Mouse (Mus musculus): Measurements from ENCODE around the gene Zscan4-ps2. TPM values are rescaled to one million over a fixed set of nuclear protein-coding genes. Genes with fewer than 3 reads are reported as not detected.
"Not testable (repeated sequence)": the region's sequence is repeated elsewhere in the genome, so short reads cannot be mapped to it uniquely, and the experiment has no call there.

The Zscan4-ps2 gene
- total RNA-seq (2014; fragmentation: Nextera tagmentation) (not detected in 2 replicates), total RNA-seq (2017) (not detected in 2 replicates)

DNA sequence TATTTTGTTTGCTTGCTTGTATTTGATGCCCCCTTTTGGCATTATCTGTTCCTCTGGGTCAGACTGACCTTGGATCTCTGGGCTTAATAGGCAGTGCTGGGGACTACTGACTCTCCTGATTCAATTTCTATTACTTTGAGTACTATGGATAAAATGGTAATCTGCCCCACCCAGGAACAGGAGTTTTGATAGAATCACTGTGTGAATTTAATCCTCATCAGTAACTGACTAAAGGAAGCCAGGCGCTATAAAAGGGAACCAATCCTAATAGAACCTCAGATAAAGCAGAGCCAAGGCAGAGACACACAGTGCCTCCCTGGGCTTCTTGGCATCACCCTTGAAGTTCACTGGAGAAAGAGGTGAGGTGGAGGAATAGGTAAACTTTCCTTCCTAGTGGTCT, at the start of gene Zscan4-ps2:
Gene Zscan4-ps2, plus strand, starts transcription at position 301 of the 400 bp plus-strand sequence.
- not testable (repeated sequence) for ATAC-seq (replicated peaks; ENCODE audit: poor library complexity, severe bottlenecking)

Other genes starting within 250 kb of the Zscan4-ps2 start
- gene Zscan4e, start 203.6 kb upstream of the Zscan4-ps2 start, total RNA-seq (2014; fragmentation: Nextera tagmentation), result not detected in 2 replicates
- not detected in 2 replicates for gene Zscan4e, start 203.6 kb upstream of the Zscan4-ps2 start, total RNA-seq (2017)
- not detected in 2 replicates for gene Zscan4f, start 116.4 kb upstream of the Zscan4-ps2 start, total RNA-seq (2014; fragmentation: Nextera tagmentation)
- not detected in 2 replicates for gene Zscan4f, start 116.4 kb upstream of the Zscan4-ps2 start, total RNA-seq (2017)
- gene Zscan4-ps3, start 95.0 kb downstream of the Zscan4-ps2 start, total RNA-seq (2014; fragmentation: Nextera tagmentation), result not detected in 2 replicates
- gene Zscan4-ps3, start 95.0 kb downstream of the Zscan4-ps2 start, total RNA-seq (2017), result not detected in 2 replicates
- gene Vmn1r72, start 165.8 kb downstream of the Zscan4-ps2 start, total RNA-seq (2014; fragmentation: Nextera tagmentation), result 0.17 TPM in 1 of 2 replicates, not detected in the other
- not detected in 2 replicates for gene Vmn1r72, start 165.8 kb downstream of the Zscan4-ps2 start, total RNA-seq (2017)
- not detected in 2 replicates for gene Vmn1r73, start 216.0 kb downstream of the Zscan4-ps2 start, total RNA-seq (2014; fragmentation: Nextera tagmentation)
- gene Vmn1r73, start 216.0 kb downstream of the Zscan4-ps2 start, total RNA-seq (2017), result not detected in 2 replicates

Data from granulocyte monocyte progenitor cell, adult 5-6 weeks (primary cell).